Mouse (Mus musculus) lung, adult 2 months (tissue): ENCODE results near the gene Pramel7.

ENCODE experiments used
- CTCF ChIP-seq: fragments of 200-500 bp; IDR thresholded peaks from 2 replicates; pipeline ENCODE4 v1.5.1; 2011; ENCODE audit warnings: mild to moderate bottlenecking, low read length, control low read depth; ENCODE audit not compliant: insufficient read depth
- POLR2A ChIP-seq: fragments of 200-500 bp; IDR thresholded peaks from 2 replicates; pipeline ENCODE4 v1.6.1; 2011; ENCODE audit warnings: low read depth, mild to moderate bottlenecking, control low read depth, low read length, borderline replicate concordance; ENCODE audit errors: extremely low read depth

GRCm38 (mm10) chr2:87516581-87516980 lies 19.7 kb upstream of the Pramel7 start:
- TF ChIP-seq POLR2A (no peak), CTCF (no peak)
